Mouse (Mus musculus) lung, postnatal 0 days (tissue): Measurements from ENCODE around the gene Fstl4.

ENCODE experiments used
- CTCF ChIP-seq: IDR thresholded peaks from 2 replicates; pipeline ENCODE4 v1.5.1; 2016; ENCODE audit warnings: antibody characterized with exemption, mild to moderate bottlenecking
- EP300 ChIP-seq: IDR thresholded peaks from 2 replicates; pipeline ENCODE4 v1.6.1; 2016; ENCODE audit warnings: antibody characterized with exemption, mild to moderate bottlenecking, control low read depth

GRCm38 (mm10) chr11:52986986-52987385, 222.6 kb downstream of the Fstl4 start:
- TF ChIP-seq CTCF, result no peak
- no peak for TF ChIP-seq EP300
